Mouse (Mus musculus) forebrain, embryonic 12.5 days (tissue): Measurements from ENCODE around the gene Galnt15. TPM values are rescaled to one million over a fixed set of nuclear protein-coding genes. Genes with fewer than 3 reads are reported as not detected.

Experiments used
- ATAC-seq: fragments of 200-750 bp; cut with Nextera tagmentation; 2 replicates; pipeline ENCODE4 v1.8.0; 2017; ENCODE audit warnings: moderate TSS enrichment; ENCODE audit not compliant: low FRiP score
- H3K27ac ChIP-seq: fragments of 300-500 bp; sonication (generic); 2 replicates; pipeline ENCODE4 v1.5.1; 2016; ENCODE audit warnings: mild to moderate bottlenecking
- H3K27me3 ChIP-seq: fragments of 300-500 bp; sonication (generic); 2 replicates; pipeline ENCODE4 v1.6.1; 2016; ENCODE audit warnings: mild to moderate bottlenecking
- H3K36me3 ChIP-seq: fragments of 300-500 bp; sonication (generic); replicated peaks from 2 replicates; pipeline ENCODE4 v1.6.1; 2016; ENCODE audit warnings: mild to moderate bottlenecking
- H3K4me1 ChIP-seq: fragments of 300-500 bp; sonication (generic); 2 replicates; pipeline ENCODE4 v1.6.1; 2016
- H3K4me2 ChIP-seq: fragments of 300-500 bp; sonication (generic); 2 replicates; pipeline ENCODE4 v1.6.1; 2016; ENCODE audit warnings: mild to moderate bottlenecking, moderate library complexity
- H3K4me3 ChIP-seq: fragments of 300-500 bp; sonication (generic); replicated peaks from 2 replicates; pipeline ENCODE4 v1.5.1; 2016; ENCODE audit warnings: mild to moderate bottlenecking
- H3K9ac ChIP-seq: fragments of 300-500 bp; sonication (generic); 2 replicates; pipeline ENCODE4 v1.6.1; 2016; ENCODE audit warnings: mild to moderate bottlenecking
- H3K9me3 ChIP-seq: fragments of 300-500 bp; sonication (generic); 2 replicates; pipeline ENCODE4 v1.6.1; 2016
- WGBS: fragments of 180-500 bp; shearing (Covaris S2); methylation state at CpG from one replicate; pipeline ENCODE4 v1.1.7; 2016; 5-methylcytosine and 5-hydroxymethylcytosine counted together
- polyA plus RNA-seq: library from polyadenylated mRNA; unstranded; fragments of >200 nt; fragmentation: Nextera tagmentation; extraction: Ambion mirVana; gene quantifications from 2 replicates; pipeline ENCODE4 v1.2.1, GENCODE M21; 2016

The Galnt15 gene
- polyA plus RNA-seq, 1 experiment from 2014 or later = 0.14 TPM

GRCm38 (mm10) chr14:32097691-32098090 is 68.9 kb downstream of the Galnt15 start:
- no peak overlapping the region for H3K9ac ChIP-seq
- H3K27ac ChIP-seq = no peak overlapping the region
- no peaks in the 10 kb centered on the region for H3K27me3 ChIP-seq
- ATAC-seq = no peak
- peaks cover 77% of the 10 kb centered on the region for H3K36me3 ChIP-seq
- H3K4me3 ChIP-seq = no peak overlapping the region
- no peaks in the 10 kb centered on the region for H3K9me3 ChIP-seq
- no peak overlapping the region for H3K4me2 ChIP-seq
- no peaks in the 10 kb centered on the region for H3K4me1 ChIP-seq
- 95% methylated on average over 7 of the region's 7 CpGs for WGBS

DNA sequence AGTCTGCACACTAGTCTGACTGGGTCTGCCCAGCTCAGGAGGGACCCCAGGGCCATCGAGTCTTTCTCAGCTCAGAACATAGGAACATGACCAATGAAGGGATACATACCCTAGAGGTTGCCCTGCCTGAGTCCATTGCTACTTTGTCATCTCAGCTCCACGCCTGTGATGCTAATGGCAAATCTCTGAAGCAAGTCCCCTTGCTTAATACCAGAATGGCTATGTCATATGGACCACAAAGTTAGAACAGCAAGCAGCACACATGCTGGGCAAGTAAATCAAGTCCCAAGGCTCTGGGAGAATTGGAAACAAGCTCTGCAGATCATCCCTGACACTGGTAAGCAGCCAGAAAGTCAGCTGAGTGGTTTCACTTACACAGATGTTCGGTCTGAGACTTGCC is 70.2 kb downstream of the Galnt15 start:
- no peak for ATAC-seq
- no peaks in the 10 kb centered on the region for H3K4me1 ChIP-seq
- H3K4me3 ChIP-seq = no peak overlapping the region
- no peak overlapping the region for H3K9ac ChIP-seq
- H3K27ac ChIP-seq = no peak overlapping the region
- no peaks in the 10 kb centered on the region for H3K9me3 ChIP-seq
- no peaks in the 10 kb centered on the region for H3K27me3 ChIP-seq
- WGBS = 91% methylated on average over 3 of the region's 3 CpGs
- peaks cover 81% of the 10 kb centered on the region for H3K36me3 ChIP-seq
- H3K4me2 ChIP-seq = no peak overlapping the region

- Histone ChIP-seq H3K36me3 (peaks cover 46% of the 10 kb centered on the region), H3K27ac (no peak overlapping the region), H3K4me3 (no peak overlapping the region), H3K4me1 (no peaks in the 10 kb centered on the region), H3K9ac (no peak overlapping the region), H3K4me2 (no peak overlapping the region), H3K27me3 (no peaks in the 10 kb centered on the region), H3K9me3 (no peaks in the 10 kb centered on the region)
- no peak for ATAC-seq
- 86% methylated on average over 4 of the region's 4 CpGs for WGBS
Observed at GRCm38 (mm10) chr14:32103556-32103955, 74.8 kb downstream of the Galnt15 start.

GRCm38 (mm10) chr14:32105663-32106062 is 76.9 kb downstream of the Galnt15 start:
- Histone ChIP-seq H3K36me3 (peaks cover 25% of the 10 kb centered on the region), H3K9ac (no peak overlapping the region), H3K27ac (no peak overlapping the region), H3K4me2 (no peak overlapping the region), H3K4me3 (no peak overlapping the region), H3K27me3 (no peaks in the 10 kb centered on the region), H3K9me3 (no peaks in the 10 kb centered on the region), H3K4me1 (no peaks in the 10 kb centered on the region)
- ATAC-seq = no peak
- WGBS = 67% methylated on average over 7 of the region's 7 CpGs

GRCm38 (mm10) chr14:32106911-32107310 is 78.1 kb downstream of the Galnt15 start:
- Histone ChIP-seq H3K27me3 (no peaks in the 10 kb centered on the region), H3K4me1 (no peaks in the 10 kb centered on the region), H3K9me3 (no peaks in the 10 kb centered on the region), H3K4me2 (no peak overlapping the region), H3K9ac (no peak overlapping the region), H3K4me3 (no peak overlapping the region), H3K36me3 (peaks cover 20% of the 10 kb centered on the region), H3K27ac (no peak overlapping the region)
- WGBS = 88% methylated on average over 4 of the region's 4 CpGs
- no peak for ATAC-seq

Other genes starting within 250 kb of the Galnt15 start
- gene Ankrd28, start 198.3 kb upstream of the Galnt15 start, polyA plus RNA-seq = 16.4 and 16.7 TPM in 2 replicates
- gene Oxnad1, start 56.4 kb downstream of the Galnt15 start, polyA plus RNA-seq = 19.0 and 23.4 TPM in 2 replicates
- gene Dph3, start 56.7 kb downstream of the Galnt15 start, polyA plus RNA-seq = 86.9 and 90.4 TPM in 2 replicates
- not detected in 2 replicates for gene Msmb, start 113.0 kb downstream of the Galnt15 start, polyA plus RNA-seq
- gene Ncoa4, start 130.9 kb downstream of the Galnt15 start, polyA plus RNA-seq = 91.9 and 94.8 TPM in 2 replicates
- 227 and 231 TPM in 2 replicates for gene Timm23, start 172.9 kb downstream of the Galnt15 start, polyA plus RNA-seq
- gene Parg, start 173.0 kb downstream of the Galnt15 start, polyA plus RNA-seq = 55.3 and 60.3 TPM in 2 replicates